24 mouse cellular contexts compared by ENCODE assay signal in genomic region chr8:66768379-66768969, GRCm38 (mm10).
"Had no signal": no experiment of that assay in that cellular context is flagged by ENCODE, and none has a peak within 500 bp of the region (broad histone marks: within the 10 kb centered on the region; RNA-seq: fewer than 3 reads in every experiment).

No protein-coding gene starts in this region.

- H3K4me2 ChIP-seq: heart, embryonic 12.5 days; hindbrain, embryonic 12.5 days; hindbrain, embryonic 14.5 days; intestine, embryonic 15.5 days; limb, embryonic 12.5 days; liver, embryonic 12.5 days had no signal

- DNase-seq: gastrocnemius, postnatal 14 days; gastrocnemius, postnatal 36 days; heart, adult 18-20 months; heart, postnatal 10 days; heart, postnatal 4 days; kidney, adult 18-20 months; kidney, adult 8-10 months; kidney, postnatal 14 days; kidney, postnatal 36 days; layer of hippocampus, adult 9-11 months; layer of hippocampus, postnatal 36 days had no signal

- H3K9ac ChIP-seq: heart, embryonic 12.5 days; hindbrain, embryonic 12.5 days; hindbrain, embryonic 14.5 days; intestine, embryonic 15.5 days; limb, embryonic 12.5 days; liver, embryonic 12.5 days had no signal

- H3K27ac ChIP-seq: heart, embryonic 10.5 days; hindbrain, embryonic 10.5 days; hindbrain, embryonic 12.5 days; hindbrain, embryonic 14.5 days; intestine, embryonic 15.5 days; kidney, postnatal 0 days; limb, embryonic 10.5 days; limb, embryonic 12.5 days; liver, embryonic 12.5 days had no signal

- H3K36me3 ChIP-seq: heart, embryonic 10.5 days; heart, embryonic 12.5 days; hindbrain, embryonic 10.5 days; hindbrain, embryonic 12.5 days; intestine, embryonic 15.5 days; limb, embryonic 10.5 days; limb, embryonic 12.5 days; liver, embryonic 12.5 days had no signal

- H3K4me1 ChIP-seq: heart, embryonic 10.5 days; hindbrain, embryonic 10.5 days; hindbrain, embryonic 12.5 days; intestine, embryonic 15.5 days; limb, embryonic 10.5 days; liver, embryonic 12.5 days had no signal

- H3K4me3 ChIP-seq: heart, embryonic 10.5 days; heart, embryonic 12.5 days; hindbrain, embryonic 10.5 days; hindbrain, embryonic 12.5 days; intestine, embryonic 15.5 days; limb, embryonic 10.5 days; limb, embryonic 12.5 days; liver, embryonic 12.5 days had no signal

- ATAC-seq: hindbrain, embryonic 16.5 days; inflammation-experienced regulatory T-cells, adult 6 months; intestine, embryonic 15.5 days; intestine, postnatal 0 days; liver, embryonic 12.5 days had no signal

- H3K9me3 ChIP-seq: heart, embryonic 10.5 days; heart, embryonic 12.5 days; hindbrain, embryonic 10.5 days; hindbrain, embryonic 12.5 days; intestine, embryonic 15.5 days; limb, embryonic 10.5 days; limb, embryonic 12.5 days; liver, embryonic 12.5 days had no signal

- H3K27me3 ChIP-seq: heart, embryonic 12.5 days; hindbrain, embryonic 12.5 days; intestine, embryonic 15.5 days; liver, embryonic 12.5 days had no signal
